8 mouse cellular contexts compared by ENCODE assay signal in the genomic region with DNA sequence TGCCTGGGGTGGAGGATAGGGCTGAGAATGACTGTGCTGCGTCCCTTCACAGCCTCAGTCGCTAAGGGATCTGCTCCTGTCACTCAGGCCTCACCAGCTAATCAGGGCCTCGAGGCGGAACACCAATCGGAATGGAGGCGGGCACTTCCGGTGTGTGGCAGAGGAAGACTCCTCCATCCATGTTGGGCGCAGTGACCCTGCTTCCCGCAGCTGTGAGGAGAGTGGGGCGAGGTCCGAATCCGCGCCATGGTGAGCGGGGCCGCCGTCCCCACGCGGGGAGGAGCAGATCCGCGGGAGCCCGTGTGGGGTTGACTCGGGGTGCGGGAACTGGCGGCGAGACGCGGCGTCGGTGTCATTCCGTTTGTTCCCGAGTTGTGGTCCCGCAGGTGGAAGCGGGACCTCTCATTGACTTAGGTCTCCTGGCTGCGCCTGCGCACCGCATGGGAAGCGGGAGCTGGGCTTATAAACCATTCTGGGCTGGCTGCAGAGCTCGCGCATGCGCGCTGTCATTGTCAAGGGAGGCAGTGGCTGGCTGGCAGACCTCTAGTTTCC. TPM values are rescaled to one million over a fixed set of nuclear protein-coding genes. Genes with fewer than 3 reads are reported as not detected.
DNase-seq lines count a peak whose midpoint lies in the region; ATAC-seq lines count a peak whose summit lies in the region.

TSS of gene AU041133 (plus strand) at position 164 of the 552 bp plus-strand sequence.

- DNase-seq in adrenal gland, adult 18-20 months (ENCODE audit: low spot score in 2 of 2) = peak; percentile 69 to 74
- DNase-seq in embryo, embryonic 11 days = peak; percentile 92
- DNase-seq in gastrocnemius, postnatal 25 days = peak; percentile 69
- peak; percentile 91 for DNase-seq in intestine, embryonic 14.5 days (ENCODE audit: low spot score)
- DNase-seq in left cerebral cortex, postnatal 14 days (ENCODE audit: low spot score in 2 of 2) = peak; percentile 91 to 94
- peak; percentile 94 for DNase-seq in mesoderm, embryonic 11.5 days (ENCODE audit: low read depth, low spot score)
- DNase-seq in right cerebral cortex, postnatal 36 days (ENCODE audit: low spot score in 2 of 2) = peak; percentile 90 to 93
- DNase-seq in yolk sac, embryonic 10.5 days (ENCODE audit: low spot score) = peak; percentile 92

- H3K27me3 ChIP-seq in intestine, embryonic 14.5 days (replicated peaks; ENCODE audit: control insufficient read depth, insufficient read depth, low read length) = no peaks in the 10 kb centered on the region

- 0 out of 2 replicates have a peak, but pooled peaks cover 3% of the 10 kb centered on the region for H3K4me1 ChIP-seq in intestine, embryonic 14.5 days (replicated peaks; ENCODE audit: control insufficient read depth, insufficient read depth, low read length)

- H3K27ac ChIP-seq in intestine, embryonic 14.5 days (ENCODE audit: low read depth) = peak within 1 kb of the TSS; percentile 29

- peaks cover 30% of the 10 kb centered on the region for H3K9me3 ChIP-seq in intestine, embryonic 14.5 days (ENCODE audit: control insufficient read depth, low read length)

- peak within 1 kb of the TSS; percentile 48 for H3K4me3 ChIP-seq in intestine, embryonic 14.5 days (ENCODE audit: low read depth, low read length)

- WGBS in intestine, embryonic 14.5 days = 4% methylated on average over 41 of the region's 41 CpGs

- H3K9ac ChIP-seq in intestine, embryonic 14.5 days (ENCODE audit: low read length) = peak within 1 kb of the TSS; percentile 45

- H3K36me3 ChIP-seq in intestine, embryonic 14.5 days (ENCODE audit: control insufficient read depth, insufficient read depth, low read length) = no peaks in the 10 kb centered on the region

- H3K4me2 ChIP-seq in intestine, embryonic 14.5 days (ENCODE audit: low read length) = peak within 1 kb of the TSS; percentile 56

- peak; percentile 100 for ATAC-seq in intestine, embryonic 14.5 days (replicated peaks; ENCODE audit: low FRiP score, low TSS enrichment, low read depth)

- intact Hi-C loops in left cerebral cortex, postnatal 14 days (cut with DNase I) = no loop called here

RNA-seq across cellular contexts. Expression of gene AU041133, which starts in this region (rescaled TPM):
- total RNA-seq in adrenal gland, adult 18-20 months (2021) = 1 to 10 TPM; 2.4 to 2.9 TPM
- 1 to 10 TPM in 1 of 2 experiments, under 1 TPM in 1; 0.99 to 1.2 TPM for total RNA-seq in gastrocnemius, postnatal 25 days (2021)
- polyA plus RNA-seq in intestine, embryonic 14.5 days (2014; fragmentation: Nextera tagmentation; extraction: Ambion mirVana) = 7.3 and 8.1 TPM in 2 replicates
- total RNA-seq in left cerebral cortex, postnatal 14 days (2021) = 1 to 10 TPM; 8.0 to 9.0 TPM

Comparison
In these comparisons a context has a peak if more than half of its experiments do, and no peak if none do; other contexts are left out.
1. Peak in every context shown above with its lines: DNase-seq, ATAC-seq, H3K4me3 ChIP-seq and H3K27ac ChIP-seq.